Mouse (Mus musculus) cerebellum, adult 2 months (tissue): ENCODE measurements around the gene Rabgap1l.

Experiments used
- CTCF ChIP-seq: fragments of 200-500 bp; IDR thresholded peaks from 2 replicates; pipeline ENCODE4 v1.5.1; 2011; ENCODE audit warnings: low read depth, mild to moderate bottlenecking, control low read depth, low read length, moderate library complexity, borderline replicate concordance; ENCODE audit not compliant: insufficient read depth
- POLR2A ChIP-seq: fragments of 200-500 bp; IDR thresholded peaks from 2 replicates; pipeline ENCODE4 v1.6.1; 2011; ENCODE audit warnings: low read length, control low read depth, borderline replicate concordance; ENCODE audit not compliant: insufficient read depth

- TF ChIP-seq CTCF: no peak
- no peak for TF ChIP-seq POLR2A
Observed at GRCm38 (mm10) chr1:160684251-160684650, 108.8 kb downstream of the Rabgap1l start.
